Mouse (Mus musculus): ENCODE measurements around the gene Magoh. TPM values are rescaled to one million over a fixed set of nuclear protein-coding genes. Genes with fewer than 3 reads are reported as not detected.

Gene Magoh
- total and polyA plus RNA-seq, 3 experiments = 207 to 276 TPM; not detected in 1

DNA sequence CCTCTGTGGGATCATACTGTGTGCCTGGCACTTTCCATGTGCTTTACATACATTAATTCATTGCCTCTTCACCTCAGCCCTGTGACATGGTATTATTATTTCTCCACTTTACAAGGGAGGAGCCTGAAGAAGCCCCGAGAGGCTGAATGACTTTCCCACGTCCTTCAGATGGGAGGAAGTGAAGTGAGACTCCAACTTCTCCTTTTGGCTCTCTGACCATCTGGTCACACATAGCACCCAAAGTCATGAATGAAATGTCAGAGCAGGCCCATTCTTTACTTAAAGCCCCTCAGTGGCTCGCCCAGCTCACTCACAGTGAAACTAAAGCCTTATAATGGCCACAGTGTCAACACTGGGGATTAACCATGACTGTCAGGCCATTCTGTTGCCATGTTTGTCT is 55.7 kb downstream of the Magoh start:
- Histone ChIP-seq H3K27ac (ENCODE audit: control insufficient read depth, low read depth, low read length) (no peak overlapping the region), H3K4me3 (ENCODE audit: control insufficient read depth in 1 of 2, insufficient read depth in 1 of 2, low read depth in 2 of 2, low read length in 2 of 2) (no peak overlapping the region), H3K36me3 (ENCODE audit: control insufficient read depth in 1 of 2, insufficient read depth in 2 of 2, low read length in 2 of 2) (no peaks in the 10 kb centered on the region; a peak in 1 of 4 replicates), H3K9ac (ENCODE audit: control insufficient read depth, low read depth, low read length, poor library complexity, severe bottlenecking) (no peak overlapping the region; the same call in 1 of the 2 replicates), H3K9me3 (replicated peaks; ENCODE audit: insufficient read depth, low read length) (no peaks in the 10 kb centered on the region), H3K27me3 (ENCODE audit: control insufficient read depth in 1 of 2, insufficient read depth in 2 of 2, low read length in 2 of 2) (no peaks in the 10 kb centered on the region; a peak in 1 of 4 replicates), H3K79me2 (ENCODE audit: control insufficient read depth, insufficient read depth, low read length, poor library complexity) (no peaks in the 10 kb centered on the region), H3K4me1 (ENCODE audit: control insufficient read depth in 1 of 2, insufficient read depth in 2 of 2, low read length in 2 of 2) (peaks cover 0 to 6% of the 10 kb centered on the region in 2 experiments; a peak in 2 of 4 replicates)
- TF ChIP-seq ZNF384 (IDR thresholded peaks at IDR 0.05; ENCODE audit: low read depth, low read length) = no peak
- 0 out of 2 replicates have a peak, but pooled peaks have one; percentile 15 for TF ChIP-seq ETS1 (IDR thresholded peaks at IDR 0.05; ENCODE audit: low read depth, low read length)
- DNase-seq (ENCODE audit: low read depth, low spot score) = peak; percentile 54

Other genes starting within 250 kb of the Magoh start
- not detected in 2 replicates for gene Dmrtb1, start 195.5 kb upstream of the Magoh start, total RNA-seq (2012; rRNA removed)
- gene Dmrtb1, start 195.5 kb upstream of the Magoh start, polyA plus RNA-seq (2012; ENCODE audit: insufficient read depth in 1 of 2, insufficient read length in 2 of 2, low read depth in 1 of 2, low replicate concordance in 2 of 2, missing spikeins in 1 of 2) = not detected
- gene Lrp8, start 77.5 kb upstream of the Magoh start, total RNA-seq (2012; rRNA removed) = 20.6 and 25.2 TPM in 2 replicates
- gene Lrp8, start 77.5 kb upstream of the Magoh start, polyA plus RNA-seq (2012; ENCODE audit: insufficient read depth in 1 of 2, insufficient read length in 2 of 2, low read depth in 1 of 2, low replicate concordance in 2 of 2, missing spikeins in 1 of 2) = 10 to 100 TPM in 1 of 2 experiments, not detected in 1; 33.2 TPM
- 54.6 and 65.0 TPM in 2 replicates for gene 0610037L13Rik, start 10.1 kb downstream of the Magoh start, total RNA-seq (2012; rRNA removed)
- gene 0610037L13Rik, start 10.1 kb downstream of the Magoh start, polyA plus RNA-seq (2012; ENCODE audit: insufficient read depth in 1 of 2, insufficient read length in 2 of 2, low read depth in 1 of 2, low replicate concordance in 2 of 2, missing spikeins in 1 of 2) = 10 to 100 TPM in 1 of 2 experiments, not detected in 1; 35.5 TPM
- 14.0 and 16.1 TPM in 2 replicates for gene Cpt2, start 43.9 kb downstream of the Magoh start, total RNA-seq (2012; rRNA removed)
- 10 to 100 TPM in 1 of 2 experiments, not detected in 1; 37.6 TPM for gene Cpt2, start 43.9 kb downstream of the Magoh start, polyA plus RNA-seq (2012; ENCODE audit: insufficient read depth in 1 of 2, insufficient read length in 2 of 2, low read depth in 1 of 2, low replicate concordance in 2 of 2, missing spikeins in 1 of 2)
- not detected in 2 replicates for gene Slc1a7, start 88.6 kb downstream of the Magoh start, total RNA-seq (2012; rRNA removed)
- gene Slc1a7, start 88.6 kb downstream of the Magoh start, polyA plus RNA-seq (2012; ENCODE audit: insufficient read depth in 1 of 2, insufficient read length in 2 of 2, low read depth in 1 of 2, low replicate concordance in 2 of 2, missing spikeins in 1 of 2) = under 1 TPM in 1 of 2 experiments, not detected in 1; 0.68 TPM
- gene Podn, start 216.7 kb downstream of the Magoh start, total RNA-seq (2012; rRNA removed) = not detected in 2 replicates
- under 1 TPM in 1 of 2 experiments, not detected in 1; 0.04 TPM for gene Podn, start 216.7 kb downstream of the Magoh start, polyA plus RNA-seq (2012; ENCODE audit: insufficient read depth in 1 of 2, insufficient read length in 2 of 2, low read depth in 1 of 2, low replicate concordance in 2 of 2, missing spikeins in 1 of 2)

All from MEL (cell line).